Mouse (Mus musculus) v-Abl transformed pro-B cells (cell line): ENCODE data around the gene Syne1.

Experiments
- in situ Hi-C, 2 experiments: fragments of 400-800 bp; cut with MboI; formaldehyde crosslinking; loops; one replicate each; pipeline ENCODE4 v1.15.1; 2025; ENCODE audit not compliant: unreplicated experiment in 2 of 2

Syne1 gene

DNA sequence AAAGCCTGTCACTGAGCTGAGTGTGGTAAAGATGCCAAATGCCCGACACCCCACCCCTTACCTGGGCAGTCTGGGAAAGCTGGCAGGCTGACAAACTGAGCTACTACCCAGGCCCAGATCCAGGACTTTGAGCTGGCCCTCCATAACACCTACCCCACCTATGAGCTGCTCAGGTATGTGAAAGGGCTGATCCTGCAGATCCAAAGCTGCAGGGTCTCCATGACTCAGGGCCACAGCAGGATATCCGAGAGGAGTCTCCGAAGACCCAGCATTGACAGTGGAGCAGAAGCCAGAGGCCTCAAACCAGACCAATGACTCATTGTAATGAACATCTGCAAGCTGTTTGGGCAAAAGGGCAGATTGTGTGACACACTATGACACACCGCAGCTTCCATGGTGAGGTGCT is 369.5 kb downstream of the Syne1 start:
- in situ Hi-C loops = loop anchor here in 1 of 2 experiments (25.0 kb wide), 1 partner anchor 631 kb away; the partner anchor contains the start of genes Fbxo5 and Mtrf1l

DNA sequence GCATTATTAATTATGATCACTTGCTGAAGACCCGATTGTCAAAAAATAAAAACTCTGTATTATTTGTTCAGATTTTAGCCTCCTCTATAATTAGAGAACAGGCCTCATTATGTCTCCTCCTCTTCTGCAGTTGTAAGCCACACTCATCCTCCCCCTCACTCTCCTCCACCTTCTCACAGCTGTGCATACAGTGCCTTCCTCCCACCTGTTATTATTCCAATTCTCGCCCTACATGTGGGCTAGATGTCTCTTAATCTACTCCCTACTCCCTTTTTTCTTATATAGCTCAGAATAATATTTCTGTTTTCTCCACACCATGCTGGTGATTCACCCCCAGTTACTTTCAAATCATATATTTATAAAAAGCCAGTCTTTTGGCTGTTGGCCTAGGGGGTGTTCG is 371.4 kb downstream of the Syne1 start:
- in situ Hi-C loops = loop anchor here in 1 of 2 experiments (25.0 kb wide), 1 partner anchor 632 kb away; the partner anchor contains the start of genes Fbxo5 and Mtrf1l

DNA sequence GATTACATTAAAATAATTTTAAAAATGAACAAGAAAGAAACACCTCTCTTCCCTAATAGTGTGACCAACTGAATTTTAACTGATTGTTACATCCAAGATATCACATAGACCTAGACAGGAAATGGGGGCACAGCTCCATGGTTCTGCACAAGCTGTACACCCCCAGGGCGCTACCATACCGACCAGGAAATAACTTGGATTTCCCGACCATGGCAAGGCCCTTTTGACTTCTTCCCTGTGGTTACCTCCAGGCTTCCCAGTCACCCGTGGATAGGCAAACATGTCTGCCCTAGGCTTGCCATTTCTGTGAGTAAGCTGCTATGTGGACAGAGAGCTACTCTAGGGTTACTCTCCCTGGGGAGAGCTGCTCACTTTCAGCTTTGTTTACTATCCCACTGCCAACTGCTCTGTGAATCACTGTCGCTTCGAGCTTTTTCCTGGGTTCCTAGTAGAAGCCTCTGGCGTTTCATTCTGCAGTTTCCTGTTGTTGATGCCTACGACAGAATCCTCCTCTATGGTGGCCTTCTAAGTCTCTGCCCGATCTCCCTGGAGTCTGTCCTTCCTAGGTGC is 373.8 kb downstream of the Syne1 start:
- in situ Hi-C loops = loop anchor here in 1 of 2 experiments (25.0 kb wide), 1 partner anchor 635 kb away; the partner anchor contains the start of genes Fbxo5 and Mtrf1l

DNA sequence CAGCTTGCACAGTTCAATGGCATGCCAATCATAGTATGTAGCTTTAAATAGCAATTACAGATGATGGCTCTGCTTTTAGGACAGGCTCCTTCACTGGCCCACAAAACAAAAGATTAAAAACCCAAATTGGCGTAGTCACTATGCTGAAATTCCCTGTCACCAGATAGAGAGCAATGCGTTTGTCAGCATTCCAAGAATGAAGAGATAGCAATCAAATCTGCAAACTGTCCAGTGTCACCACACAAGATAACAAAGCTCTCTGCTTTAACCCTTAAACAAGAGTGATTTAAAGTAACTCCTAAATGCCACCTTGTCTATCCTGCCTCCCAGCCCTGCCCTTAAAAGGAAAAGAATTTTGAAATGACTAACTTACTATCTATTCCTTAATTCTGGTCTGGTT is 374.9 kb downstream of the Syne1 start:
- in situ Hi-C loops = loop anchor here in 1 of 2 experiments (25.0 kb wide), 1 partner anchor 636 kb away; the partner anchor contains the start of genes Fbxo5 and Mtrf1l

DNA sequence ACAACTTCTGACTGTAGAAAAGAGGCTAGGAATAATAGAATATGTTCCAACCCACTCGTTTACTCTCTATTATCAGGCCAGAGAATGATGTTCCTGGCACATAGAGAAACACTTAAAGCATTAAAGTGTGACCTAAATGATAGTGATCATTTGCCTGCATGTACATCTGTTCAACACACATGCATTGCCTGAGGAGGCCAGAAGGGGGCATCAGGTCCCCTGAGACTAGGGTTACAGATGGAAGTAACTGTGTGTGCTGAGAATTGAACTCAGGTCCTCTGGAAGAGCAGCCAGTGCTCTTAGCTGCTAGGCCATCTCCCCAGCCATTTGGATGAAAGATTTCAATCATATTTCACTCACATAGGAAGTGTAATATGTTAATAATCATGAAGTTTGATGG is 380.9 kb downstream of the Syne1 start:
- in situ Hi-C loops = no loop called here

DNA sequence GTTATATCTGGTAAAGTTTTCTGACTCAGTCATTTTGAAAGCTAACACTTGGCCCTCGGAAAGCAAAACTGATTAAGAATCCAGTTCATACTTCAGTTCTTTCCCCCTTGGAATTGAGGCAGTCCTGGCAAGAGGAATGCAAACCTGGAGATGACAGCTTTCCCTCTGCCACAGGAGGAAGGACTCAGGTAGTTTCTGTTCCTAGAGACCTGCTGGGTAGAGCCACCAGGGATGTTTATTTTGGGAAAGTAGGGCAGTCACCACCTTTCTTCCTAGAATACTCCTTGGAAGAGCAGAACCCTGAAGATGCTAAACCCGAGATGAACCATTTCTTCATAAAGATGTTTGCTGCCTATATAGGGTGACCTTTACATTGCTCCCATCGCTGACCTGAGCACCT is 383.8 kb downstream of the Syne1 start:
- in situ Hi-C loops = loop anchor here in 1 of 2 experiments (5.0 kb wide), 1 partner anchor 1175 kb away; no protein-coding TSS in a partner anchor

DNA sequence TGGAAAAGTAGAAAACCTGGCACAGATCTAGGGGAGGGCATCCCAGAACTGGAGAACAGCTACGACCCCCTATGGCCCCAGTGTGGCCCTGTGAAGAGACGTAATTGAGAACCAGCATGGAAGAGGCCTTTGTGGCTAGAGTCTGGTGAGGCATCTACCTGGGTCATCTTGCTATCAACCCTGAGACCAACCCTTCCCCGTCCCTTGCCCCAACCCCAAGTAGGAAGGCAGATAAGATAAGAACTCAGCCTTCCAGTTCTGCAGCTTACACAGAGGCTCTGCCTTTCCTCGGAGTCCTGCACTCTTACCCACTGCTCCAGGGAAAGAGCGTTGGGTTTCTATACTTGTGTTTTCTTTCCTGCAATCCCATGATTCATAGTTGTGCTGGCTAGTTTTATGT is 385.8 kb downstream of the Syne1 start:
- in situ Hi-C loops = loop anchor here in 1 of 2 experiments (5.0 kb wide), 1 partner anchor 1173 kb away; no protein-coding TSS in a partner anchor

DNA sequence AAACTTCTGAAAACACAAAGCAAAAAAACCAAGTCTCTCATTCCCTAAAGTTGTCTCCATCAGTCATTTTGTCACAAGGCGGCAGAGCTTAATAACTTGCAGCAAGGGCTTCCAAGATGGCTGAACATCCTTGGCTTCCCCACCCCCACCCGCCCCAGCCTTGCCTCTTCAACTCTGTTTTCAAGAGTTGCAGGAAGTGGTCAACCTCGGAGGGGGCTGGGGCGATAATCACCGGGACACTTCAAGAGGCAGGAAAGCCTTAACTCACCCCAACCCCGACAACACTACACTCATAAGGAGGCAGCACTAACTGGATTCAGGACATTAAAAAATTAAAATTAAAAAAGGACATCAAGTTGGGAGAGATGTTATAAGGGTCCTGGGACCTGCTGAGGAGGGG is 387.5 kb downstream of the Syne1 start:
- in situ Hi-C loops = loop anchor here (5.0 kb wide), 4 partner anchors 566 to 741 kb away; no protein-coding TSS in a partner anchor

DNA sequence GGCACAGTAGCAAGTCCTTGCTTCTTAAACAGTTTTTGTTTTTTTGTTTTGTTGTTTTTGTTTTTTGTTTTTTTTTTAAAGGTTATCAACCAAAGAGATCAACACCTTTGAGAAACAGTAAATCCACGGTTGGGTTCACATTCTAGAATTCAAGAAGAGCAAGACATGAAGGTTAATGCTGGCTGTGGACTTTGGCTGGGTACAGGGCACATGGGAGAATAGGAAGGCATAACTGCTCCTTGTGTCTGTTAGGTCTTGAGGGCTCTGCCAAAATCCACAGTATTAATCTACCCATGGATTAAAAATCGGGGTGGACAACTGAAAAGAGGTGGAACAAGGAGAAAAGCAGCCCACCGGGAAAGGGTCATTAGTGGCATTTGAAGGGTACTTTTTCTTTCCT is 388.0 kb downstream of the Syne1 start:
- in situ Hi-C loops = loop anchor here (5.0 kb wide), 4 partner anchors 566 to 741 kb away; no protein-coding TSS in a partner anchor

DNA sequence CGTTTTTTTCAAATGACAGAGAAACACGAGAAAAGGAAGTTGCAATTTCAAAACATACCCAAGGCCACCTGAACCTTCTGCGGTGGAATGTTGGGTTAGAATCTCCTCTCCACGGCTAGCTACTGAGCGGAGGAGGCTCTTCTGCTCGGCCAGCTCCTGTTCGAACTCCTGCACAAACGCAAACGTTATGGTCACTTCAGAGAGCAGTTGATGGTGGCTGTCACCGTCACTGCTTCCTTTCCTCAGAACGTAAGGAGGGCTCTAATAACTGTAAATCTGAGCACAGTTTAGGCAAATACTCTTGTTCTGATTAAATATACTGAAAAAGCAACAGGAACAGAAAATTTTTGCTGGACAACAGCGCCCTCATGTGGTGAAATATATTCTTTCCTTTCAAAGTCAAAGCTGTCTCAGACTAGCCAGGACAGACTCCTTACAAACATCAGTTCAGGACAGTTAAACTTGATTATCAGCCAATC is 389.8 kb downstream of the Syne1 start:
- in situ Hi-C loops = loop anchor here (5.0 kb wide), 4 partner anchors 564 to 739 kb away; no protein-coding TSS in a partner anchor

DNA sequence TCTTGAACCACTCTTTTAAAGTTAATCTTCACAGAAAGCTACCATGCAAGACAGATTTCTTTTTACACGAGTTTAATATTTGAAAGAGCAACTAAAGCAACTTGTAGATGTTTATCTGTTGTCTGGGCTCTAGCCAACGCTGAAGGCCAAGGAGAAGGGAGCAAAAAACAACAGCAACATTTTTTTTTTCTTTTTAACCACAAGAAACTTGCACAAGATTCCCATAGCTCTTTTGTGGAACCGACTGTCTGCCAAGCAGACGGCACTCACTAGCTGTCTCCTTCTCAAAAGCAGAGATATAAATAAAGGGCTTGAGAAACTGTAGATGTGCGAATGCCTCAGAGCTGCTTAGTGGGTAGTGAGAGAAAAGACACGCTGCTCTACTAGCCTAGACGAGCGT is 391.6 kb downstream of the Syne1 start:
- in situ Hi-C loops = loop anchor here (5.0 to 10.0 kb wide), 6 partner anchors 472 to 1165 kb away; no protein-coding TSS in a partner anchor

DNA sequence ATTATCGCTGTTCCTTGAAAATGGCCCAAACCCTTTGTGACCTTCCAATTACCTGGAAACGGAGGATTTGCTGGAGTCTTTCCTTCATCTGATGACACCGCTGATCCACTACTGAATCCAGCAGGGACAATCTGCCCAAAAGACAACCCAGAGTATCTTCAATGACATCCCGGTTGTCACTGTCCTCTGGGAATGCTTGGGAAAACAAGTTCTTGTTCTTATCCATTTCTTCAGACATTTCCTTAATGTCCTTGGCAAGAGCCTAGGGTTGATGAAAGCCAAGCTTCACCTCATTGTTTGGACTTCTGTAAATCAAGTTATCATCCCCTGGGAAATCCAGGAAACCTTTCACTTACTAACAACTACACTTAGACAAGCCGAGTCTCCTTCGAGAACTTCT is 398.2 kb downstream of the Syne1 start:
- in situ Hi-C loops = loop anchor here in 1 of 2 experiments (10.0 kb wide), 1 partner anchor 1158 kb away; no protein-coding TSS in a partner anchor

DNA sequence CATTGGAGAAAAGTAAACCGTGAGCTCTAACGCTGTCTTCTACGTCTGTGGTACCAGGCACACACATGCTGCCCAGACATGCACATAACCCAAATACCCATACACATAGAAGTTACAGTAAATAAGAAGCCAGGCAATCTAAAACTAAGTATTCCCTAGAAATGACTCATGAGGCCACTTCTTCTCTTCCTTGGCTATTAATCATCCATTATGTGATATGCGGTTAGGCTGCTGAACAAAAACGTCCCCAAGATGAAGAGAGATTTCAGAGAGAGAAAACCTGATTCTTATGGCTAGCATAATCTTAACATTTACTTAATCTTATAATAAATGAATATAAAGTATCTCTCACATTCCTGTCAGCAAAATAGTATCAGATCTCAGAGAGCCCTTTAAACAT is 409.8 kb downstream of the Syne1 start:
- in situ Hi-C loops = no loop called here

DNA sequence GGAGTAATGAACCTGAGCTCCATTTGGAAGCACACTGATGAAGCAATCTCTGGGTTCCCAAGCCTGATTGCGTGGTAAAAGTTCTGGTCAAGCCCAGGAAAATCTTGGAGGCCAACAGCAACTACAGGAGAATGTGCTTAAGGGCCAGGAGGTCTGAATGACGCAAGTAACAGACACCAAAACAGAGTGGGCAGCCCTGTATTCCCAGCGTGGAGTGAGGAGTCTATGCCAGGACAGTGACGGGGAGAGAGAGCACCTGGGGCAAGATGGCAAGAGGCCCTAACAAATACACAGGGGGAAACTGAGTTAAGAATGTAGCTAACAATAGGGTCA is 411.4 kb downstream of the Syne1 start:
- in situ Hi-C loops = no loop called here

DNA sequence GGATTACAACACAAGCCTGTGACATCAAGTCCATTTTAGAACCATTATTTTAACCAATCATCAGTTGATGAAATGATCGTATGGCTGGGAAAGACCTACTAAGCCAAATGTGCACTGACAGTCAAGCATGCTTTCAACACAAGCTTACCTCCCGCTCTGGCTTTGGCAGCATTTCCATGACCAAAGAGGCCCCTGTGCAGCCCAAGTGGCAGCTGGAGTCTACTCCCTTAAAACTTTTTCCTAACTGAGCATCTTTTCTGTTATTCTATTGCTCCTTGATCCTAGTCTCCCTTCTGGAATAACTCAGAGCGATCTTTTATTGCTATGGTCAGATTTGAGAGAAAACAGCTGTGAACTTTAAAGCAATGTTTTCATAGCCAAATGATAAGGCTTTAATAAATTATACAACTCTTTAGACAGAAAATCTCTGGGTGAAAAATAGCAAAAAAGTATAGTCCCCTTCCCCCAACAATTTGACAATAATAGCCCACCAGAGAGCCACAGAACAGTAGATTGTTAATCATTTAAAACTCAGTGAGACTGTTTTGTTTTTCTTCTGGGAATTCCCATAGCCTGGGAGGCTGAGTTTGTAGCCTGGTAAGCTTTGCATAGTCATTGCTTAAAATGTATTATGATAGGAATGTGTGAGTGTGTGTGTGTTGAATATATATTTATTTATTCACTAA is 411.9 kb downstream of the Syne1 start:
- in situ Hi-C loops = no loop called here

DNA sequence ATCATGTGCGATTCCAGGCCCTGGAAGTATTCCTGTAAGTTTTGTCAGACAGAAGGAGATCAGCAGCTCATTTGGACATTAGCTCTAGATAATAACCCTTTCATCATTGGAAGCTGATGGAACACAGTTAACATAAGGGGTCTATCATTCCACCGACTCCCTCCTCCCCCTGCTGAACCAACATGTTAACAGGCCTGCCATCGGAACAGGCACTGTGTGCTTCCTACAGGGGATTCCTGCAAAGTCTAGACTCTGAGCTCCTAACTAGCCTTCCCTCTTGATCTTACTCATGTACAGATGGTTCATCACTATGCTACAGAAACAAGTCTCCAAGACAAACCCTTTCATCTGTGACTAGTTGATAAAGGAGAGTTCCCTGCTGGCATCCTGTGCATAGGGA is 419.2 kb downstream of the Syne1 start:
- in situ Hi-C loops = no loop called here

DNA sequence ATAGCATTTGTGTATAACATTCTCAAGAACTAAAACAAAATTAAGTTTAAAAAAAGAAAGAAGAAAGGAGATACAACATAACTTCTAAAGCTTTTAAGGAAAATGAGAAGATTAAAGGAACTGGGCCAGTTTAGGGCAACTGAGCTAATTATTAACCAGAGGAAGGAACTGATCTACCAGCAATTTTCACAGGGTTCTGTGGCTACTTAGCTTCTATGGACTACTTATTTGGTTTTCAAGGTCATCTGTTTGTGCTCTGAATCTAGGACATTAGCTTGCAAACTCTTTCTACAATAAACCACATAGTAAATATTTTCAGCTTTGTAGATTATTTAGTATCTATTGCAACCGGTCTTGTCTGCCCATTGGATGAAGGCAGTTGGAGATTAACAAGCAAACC is 420.8 kb downstream of the Syne1 start:
- in situ Hi-C loops = no loop called here

DNA sequence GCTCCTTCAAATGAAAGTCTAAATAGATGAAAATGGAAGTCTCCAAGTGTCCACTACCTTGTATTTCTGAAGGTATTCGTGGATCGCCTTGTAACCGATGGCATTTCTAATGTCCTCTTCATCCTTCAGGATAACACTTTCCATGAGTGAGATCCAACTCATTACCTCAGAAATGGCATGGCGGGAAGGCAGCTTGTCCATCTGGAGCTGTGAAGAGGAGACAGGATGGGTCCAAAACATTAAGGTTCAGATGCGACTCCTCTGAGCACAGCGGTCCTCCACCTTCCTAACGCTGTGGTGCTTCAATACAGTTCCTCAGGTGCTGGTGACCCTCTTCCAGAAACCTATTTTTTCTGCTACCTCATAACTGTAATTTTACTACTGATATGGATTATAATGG is 426.5 kb downstream of the Syne1 start:
- in situ Hi-C loops = no loop called here

DNA sequence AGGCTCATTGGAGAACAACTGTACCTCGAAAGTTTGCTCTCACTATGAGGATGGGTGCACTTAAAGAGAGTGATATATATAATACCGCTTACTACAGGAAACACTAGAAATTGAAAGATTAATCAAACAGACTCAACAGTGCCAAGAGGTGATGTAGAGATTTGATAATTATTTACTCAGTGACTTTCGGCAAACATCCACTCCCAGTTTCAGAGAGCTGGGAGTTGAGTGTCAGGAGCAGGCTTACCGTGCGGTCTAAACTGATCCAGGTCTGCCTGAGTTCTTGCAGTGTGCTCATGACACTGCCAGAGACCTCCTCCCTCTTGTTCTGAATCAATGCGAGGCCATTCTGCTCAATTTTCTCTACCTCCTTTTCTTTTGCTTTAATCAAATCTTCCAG is 434.6 kb downstream of the Syne1 start:
- in situ Hi-C loops = no loop called here

DNA sequence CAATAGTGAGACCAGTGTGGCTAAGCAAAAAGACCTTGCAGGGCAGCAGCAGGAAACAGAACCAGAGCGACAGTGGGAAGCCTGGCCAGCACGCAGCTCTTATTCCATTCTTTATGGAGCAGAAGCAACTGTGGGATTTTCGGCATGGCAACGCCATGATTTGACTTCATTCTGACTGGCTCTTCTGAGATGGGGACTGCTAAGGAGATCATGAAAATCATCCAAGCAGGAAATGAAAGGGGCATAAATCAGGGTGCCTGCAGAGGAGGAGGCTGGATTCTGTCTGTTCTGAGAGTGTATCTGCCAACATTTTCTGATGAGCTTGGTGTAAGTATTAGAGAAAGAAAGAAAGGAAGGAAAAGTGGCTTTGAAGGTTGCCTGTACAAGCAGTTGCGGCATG is 435.1 kb downstream of the Syne1 start:
- in situ Hi-C loops = no loop called here

DNA sequence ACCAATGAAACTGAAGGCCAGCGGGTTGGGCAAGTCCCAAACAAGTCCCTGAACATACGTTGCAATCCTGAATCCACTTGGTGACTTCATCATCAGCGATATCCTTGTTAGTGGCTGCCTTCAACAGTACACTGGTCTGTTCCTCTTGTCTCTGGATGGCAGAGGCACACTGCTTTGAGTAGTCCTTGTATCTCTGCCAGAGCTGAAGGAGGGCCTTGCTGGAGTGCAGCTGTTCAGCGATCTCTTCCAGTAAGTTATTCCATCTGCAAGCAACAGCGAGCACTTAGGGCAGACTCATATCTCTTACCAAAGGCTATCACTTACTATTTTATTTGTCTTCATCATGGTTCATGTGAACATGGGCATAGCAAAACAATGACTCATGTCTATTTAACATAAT is 440.5 kb downstream of the Syne1 start:
- in situ Hi-C loops = no loop called here

DNA sequence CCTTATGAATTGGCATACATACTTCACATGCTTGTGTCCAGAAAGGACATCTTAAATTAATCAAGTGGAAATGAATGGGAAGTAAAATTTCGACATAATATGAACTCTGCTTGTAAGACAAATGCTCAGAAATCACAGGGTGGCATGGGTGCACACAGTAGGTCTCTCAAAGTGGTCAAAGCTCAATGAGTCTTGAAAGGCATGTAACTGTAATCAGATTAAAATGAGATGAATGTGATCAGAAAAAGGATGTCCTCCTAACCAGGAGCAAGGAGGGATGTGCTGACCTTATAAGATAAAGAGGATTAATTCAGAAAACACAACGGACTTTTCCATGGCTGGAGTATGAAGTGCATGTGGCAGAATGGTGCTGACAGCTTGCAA is 453.5 kb downstream of the Syne1 start:
- in situ Hi-C loops = no loop called here
